Mouse (Mus musculus): Measurements from ENCODE around the gene Tmtc2. TPM values are rescaled to one million over a fixed set of nuclear protein-coding genes. Genes with fewer than 3 reads are reported as not detected.

The Tmtc2 gene
- total RNA-seq, 2 experiments from 2014 or later = 5.2 to 6.3 TPM

DNA sequence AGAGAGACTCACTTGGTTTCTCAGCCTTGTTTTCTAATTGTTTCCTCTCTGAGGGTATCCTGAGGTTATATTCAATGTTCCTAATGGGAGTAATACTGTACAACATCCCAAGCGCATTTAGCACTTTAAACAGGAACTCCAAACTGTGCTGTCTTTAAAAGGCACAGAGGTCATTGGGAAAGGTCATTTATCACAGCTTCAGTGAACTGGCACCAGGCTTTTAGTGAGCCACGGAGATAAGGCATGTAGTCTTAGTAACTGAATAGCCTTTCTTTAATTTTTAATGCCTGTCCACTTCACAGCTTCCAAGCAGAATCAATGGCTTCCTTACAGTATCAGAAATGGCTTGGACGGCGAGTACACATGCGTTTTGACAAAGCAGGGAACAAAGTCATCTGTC, 144.0 kb downstream of the Tmtc2 start:
- intact Hi-C loops (cut with DNase I) = no loop called here
- no peak for DNase-seq

DNA sequence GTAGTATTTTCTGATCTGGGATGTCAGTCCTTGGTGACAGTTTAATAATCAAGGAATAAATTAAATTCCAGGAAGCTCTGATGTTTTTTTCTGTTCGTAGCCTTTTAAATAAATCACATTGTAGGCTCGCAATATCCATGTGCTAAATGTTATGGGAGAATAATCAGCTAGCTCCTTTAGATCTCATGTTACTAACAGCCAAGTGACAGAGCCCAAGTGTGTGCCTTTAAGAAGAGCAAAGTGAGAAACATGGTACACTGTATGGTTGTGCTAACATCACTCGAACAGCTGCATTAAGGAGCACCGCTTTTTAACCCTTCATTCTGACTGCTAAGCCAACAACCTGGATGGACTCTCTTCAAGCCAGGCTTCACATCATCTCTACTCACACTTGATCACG, 146.2 kb downstream of the Tmtc2 start:
- DNase-seq = no peak
- intact Hi-C loops (cut with DNase I) = no loop called here

DNA sequence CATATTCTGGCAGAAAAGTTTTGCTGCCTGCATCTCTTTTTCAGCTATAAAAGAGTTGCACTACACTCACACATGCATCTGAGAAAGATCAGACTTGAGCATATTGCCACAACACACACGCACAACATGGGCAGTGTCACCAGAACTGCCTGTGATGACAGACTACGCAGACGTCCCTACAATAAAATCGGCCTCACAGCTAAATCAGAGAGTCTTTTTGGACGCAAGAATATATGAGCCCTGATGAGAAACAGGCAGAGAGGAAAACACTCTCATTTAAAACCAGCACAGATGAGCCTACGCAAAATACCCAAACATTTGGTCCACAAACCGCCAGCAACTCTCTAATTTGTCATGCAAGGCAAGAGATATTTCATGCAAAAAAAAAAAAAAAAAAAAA, 146.6 kb downstream of the Tmtc2 start:
- DNase-seq = no peak
- intact Hi-C loops (cut with DNase I) = no loop called here

DNA sequence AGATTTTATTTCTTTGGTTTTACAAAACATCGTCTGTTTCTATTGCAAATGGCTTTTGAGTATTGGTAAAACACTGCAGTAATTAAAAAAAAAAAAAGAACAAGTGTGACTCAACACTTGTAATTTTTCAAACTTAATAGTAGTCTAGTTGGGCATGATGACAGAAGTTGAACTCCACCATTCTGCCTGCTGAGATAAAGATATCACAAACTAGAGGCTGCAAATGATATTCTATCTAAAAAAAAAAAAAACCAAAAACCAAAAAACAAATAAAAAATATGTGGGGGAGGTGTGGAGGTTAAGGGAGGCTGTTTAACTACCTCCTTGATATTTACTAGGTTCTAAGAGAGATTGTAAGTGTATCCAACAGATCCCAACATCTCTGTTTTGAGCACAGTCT, 149.2 kb downstream of the Tmtc2 start:
- intact Hi-C loops (cut with DNase I) = no loop called here
- no peak for DNase-seq

DNA sequence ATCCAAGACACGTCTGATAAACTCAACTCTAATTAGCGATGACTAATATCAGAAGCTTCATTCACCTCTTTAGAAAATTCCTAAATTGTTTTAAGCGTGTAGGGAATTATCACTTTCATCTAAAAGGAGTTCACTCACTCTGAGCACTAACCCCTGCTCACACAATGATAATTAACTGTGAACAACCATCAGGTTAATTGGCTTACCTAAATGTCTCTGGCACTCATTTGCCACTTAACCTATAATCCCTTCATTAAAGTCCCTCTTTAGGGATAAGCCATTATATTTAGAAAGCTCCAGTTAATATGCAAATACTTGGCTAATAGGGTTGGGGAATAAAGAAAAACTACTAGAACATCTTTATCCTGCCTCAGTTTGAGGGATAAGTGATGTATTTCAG, 151.1 kb downstream of the Tmtc2 start:
- intact Hi-C loops (cut with DNase I) = no loop called here
- no peak for DNase-seq

DNA sequence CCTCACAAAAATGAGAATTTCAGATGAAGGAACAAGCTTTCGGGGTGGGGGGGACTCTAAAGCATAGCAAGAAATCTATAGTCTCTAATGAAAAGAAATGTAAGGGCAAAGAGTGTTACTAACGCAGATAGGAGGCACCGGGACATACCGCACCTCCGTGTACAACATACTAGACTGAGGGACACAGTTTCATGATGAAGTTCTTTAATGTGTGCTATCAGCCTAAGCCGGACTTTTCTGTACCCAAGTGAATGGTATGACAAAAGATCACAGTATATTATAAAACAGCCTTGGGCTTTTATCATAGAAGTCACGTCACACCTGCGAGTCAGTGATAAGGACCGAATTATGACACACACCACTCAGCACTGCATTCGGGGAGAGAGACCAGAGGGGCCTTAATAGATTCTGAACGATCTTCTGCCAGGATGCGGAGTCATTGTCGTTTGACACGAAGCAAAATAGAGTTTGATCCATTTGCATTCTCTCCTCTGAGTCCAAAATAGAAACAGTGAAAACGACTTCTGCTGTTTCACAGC, 156.3 kb downstream of the Tmtc2 start:
- intact Hi-C loops (cut with DNase I) = no loop called here
- DNase-seq = no peak

DNA sequence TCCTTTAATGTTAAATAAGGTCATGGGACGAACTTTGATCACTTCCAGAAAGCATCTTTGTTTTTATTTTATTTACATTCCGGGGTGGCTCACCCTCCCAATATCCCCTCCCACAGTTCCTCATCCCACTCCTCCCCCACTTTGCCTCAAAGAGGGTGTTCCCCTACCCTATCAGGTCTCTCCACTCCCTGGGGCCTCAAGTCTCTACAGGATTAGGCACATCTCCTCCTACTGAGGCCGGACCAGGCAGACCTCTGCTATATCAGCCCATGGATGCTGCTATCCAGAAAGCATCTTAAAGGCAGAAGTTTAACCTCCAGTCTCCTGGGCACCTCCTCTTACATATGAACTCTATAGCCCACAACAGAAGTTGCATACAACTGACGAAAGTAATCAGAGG, 157.7 kb downstream of the Tmtc2 start:
- no peak for DNase-seq
- intact Hi-C loops (cut with DNase I) = no loop called here

DNA sequence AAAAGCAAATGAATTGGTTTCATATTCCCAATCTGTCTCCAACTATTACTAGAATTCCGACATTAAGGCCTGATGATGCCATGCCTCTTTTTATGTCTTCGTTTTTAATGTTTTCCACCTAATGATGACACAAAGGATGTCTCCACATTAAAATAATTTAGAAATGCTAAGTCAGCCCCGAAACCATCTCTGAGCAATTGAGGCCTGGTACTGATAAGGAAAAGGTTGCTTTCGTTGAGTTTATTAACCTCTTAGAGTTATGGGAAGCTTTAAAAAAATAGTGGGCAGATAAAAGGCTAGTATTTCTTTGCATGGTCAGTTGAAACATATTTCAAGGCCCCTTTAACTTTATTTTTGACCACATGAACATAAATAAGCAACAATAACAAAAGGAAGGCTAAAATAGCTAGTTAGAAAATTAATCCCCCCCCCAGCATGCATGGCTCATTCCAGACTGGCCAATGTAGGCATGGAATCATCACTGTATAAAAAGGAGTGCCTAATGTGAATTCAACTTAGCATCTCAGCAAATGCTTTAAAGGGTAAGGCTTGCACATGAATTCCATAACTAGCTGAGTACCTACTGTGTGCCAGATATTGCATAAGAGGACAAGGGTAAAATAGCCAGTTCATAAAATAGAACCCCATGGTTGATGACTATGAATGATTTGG, 168.3 kb downstream of the Tmtc2 start:
- intact Hi-C loops (cut with DNase I) = no loop called here

DNA sequence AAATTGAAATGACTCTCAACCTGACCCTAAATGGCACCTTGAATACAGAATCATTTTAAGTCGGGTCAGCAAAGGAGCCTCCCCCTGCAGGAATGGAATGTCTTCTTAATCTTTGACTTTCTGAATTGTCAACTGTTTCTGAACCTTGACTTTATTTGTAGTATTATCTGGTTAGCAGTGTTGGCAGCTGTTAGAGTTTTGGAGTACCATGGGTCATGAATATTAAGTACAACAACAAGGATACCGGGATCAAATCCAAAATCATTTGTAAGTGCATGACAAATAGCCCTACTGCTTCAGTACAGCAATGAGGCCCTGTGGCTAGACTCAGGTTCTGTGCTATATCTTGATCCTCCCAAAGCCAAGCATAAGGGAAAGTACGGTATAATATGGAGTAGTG, 170.3 kb downstream of the Tmtc2 start:
- no peak for DNase-seq
- intact Hi-C loops (cut with DNase I) = no loop called here

More for the DNA sequence above, 168.3 kb downstream of the Tmtc2 start:
- DNase-seq = no peak

DNA sequence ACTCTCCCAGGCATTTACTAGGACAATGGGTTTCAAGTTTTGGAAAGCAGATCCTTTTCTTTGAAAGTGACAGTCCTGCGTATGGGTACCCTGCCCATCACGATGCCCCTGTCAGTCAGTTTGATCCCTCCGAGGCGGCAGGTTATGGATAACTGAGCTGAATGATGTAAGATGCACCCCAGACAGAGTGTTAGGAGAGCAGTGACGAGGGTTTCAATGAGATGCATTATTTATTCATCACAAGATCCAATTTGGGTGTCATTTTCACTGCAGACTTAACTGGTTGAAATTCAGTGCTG, 171.8 kb downstream of the Tmtc2 start:
- intact Hi-C loops (cut with DNase I) = no loop called here
- DNase-seq = no peak

DNA sequence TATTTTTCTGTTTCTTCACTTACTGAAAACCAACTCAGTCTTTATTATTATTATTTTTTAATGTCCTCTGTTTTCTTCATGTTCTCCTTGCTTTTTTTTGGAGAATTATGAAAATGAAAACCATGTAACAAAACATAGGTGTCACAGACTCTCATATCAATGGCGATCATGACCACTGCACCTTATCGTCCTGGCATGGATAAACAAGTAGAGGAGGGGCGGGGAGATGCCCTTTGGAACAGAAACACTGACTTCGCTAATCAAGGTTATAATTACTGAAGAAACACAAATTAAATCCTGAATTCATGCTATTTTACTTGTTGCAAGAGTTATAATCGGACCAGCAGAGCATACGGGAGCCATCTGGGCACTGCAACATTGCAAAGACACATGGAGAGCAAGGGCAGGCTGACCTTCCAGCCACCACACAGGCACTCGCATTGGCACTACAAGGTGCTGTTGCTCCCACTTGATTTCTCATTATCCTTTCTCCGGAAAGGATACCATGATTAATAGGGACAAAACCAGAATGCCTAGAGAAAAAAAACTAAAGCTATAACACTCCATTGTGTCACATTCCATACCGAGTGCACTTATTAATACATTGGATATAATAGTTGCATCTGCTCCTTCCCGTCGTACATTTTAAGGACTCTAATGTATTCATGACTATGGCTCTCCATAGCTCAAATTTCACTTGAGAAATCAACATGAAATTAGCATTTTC, 172.3 kb downstream of the Tmtc2 start:
- intact Hi-C loops (cut with DNase I) = no loop called here

DNA sequence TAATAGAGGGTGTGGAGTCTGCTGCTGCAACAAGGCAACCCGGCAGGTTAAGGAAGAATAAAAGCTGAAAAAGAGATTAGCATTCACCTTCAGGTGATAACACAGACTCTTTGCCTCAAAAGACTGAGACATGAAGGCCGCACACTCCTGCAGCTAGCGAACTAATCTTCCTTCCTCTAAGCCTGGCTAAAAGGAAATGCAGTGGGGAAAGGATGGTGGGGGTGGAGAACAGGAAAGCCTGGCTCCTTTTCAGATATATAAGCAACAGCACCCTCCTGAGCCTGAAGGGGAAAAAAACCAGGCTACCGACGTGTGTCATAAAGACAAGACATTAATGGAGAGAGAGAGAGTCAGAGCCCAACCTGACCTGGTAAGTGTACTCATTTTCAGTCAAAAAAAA, 174.9 kb downstream of the Tmtc2 start:
- intact Hi-C loops (cut with DNase I) = no loop called here
- DNase-seq = no peak

More for the DNA sequence above, 172.3 kb downstream of the Tmtc2 start:
- no peak for DNase-seq

DNA sequence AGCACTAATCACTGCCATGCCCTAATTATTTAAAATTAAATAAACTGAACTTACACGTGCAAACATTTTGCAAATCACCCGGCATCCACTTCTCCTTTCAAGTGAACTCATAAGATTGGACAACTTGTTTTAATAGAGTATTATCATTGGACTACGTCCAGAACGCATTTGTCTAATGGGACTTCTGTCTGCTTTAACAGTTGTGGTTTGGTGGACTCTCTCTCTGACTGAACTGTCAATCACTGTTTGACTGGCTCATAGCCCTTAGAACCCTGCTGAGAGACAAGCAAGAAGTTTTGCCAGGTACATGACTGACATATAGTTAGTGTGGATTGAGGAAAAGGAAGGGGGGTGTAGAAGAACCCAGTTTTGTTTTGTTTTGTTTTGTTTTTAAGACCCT, 190.2 kb downstream of the Tmtc2 start:
- intact Hi-C loops (cut with DNase I) = no loop called here

DNA sequence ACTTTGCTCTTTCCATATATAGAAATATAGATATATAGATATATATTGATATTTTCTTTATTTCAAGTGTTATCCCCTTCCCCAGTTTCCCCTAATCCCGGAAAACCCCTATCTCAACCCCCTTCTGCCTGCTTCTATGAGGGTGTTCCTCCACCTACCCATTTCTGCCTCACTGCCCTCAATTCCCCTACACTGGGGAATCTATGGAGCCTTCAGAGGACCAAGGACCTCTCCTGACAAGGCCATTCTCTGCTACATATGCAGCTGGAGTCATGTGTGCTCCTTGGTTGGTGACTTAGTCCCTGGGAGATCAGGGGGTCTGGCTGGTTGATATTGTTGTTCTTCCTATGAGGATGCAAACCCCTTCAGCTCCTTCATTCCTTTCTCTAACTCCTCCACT, 192.5 kb downstream of the Tmtc2 start:
- intact Hi-C loops (cut with DNase I) = no loop called here
- no peak for DNase-seq

More for the DNA sequence above, 190.2 kb downstream of the Tmtc2 start:
- DNase-seq = no peak

DNA sequence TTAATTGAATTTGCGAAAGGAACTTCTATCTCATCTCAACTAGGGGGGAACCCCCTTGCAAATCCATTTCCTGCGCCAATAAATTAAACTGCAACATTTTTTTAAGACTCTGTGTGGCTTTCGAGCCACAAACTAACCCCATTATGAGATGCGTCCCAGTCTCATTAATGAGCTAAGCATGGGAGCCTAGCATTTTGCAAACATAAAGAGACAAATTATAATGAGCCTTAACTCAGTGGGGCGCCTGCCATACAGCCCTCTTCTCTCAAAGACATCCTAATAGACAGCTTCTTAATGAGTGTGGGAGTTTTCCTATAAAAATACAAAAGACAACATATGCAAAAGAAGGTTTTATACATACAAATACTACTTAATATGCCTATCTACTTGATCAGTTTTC, 193.0 kb downstream of the Tmtc2 start:
- no peak for DNase-seq
- intact Hi-C loops (cut with DNase I) = no loop called here

DNA sequence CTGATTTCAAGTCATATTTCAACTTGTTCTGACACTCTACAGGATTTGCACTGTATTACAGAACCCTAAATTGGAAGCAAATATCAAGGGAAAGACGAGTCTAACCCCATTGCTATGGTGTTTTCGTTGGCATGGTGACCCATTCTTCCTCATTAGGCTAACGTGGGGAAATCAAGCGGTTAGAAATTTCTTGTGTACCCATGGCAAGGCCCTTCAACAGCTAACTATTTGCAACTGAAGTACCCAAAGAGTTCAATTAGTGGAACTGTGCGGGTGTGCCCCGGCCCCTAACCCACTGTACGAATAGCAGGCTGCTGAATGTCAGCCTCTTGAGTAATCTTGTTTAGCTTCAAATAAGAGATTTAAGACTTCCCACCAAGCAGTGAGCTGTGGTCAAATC, 193.7 kb downstream of the Tmtc2 start:
- no peak for DNase-seq
- intact Hi-C loops (cut with DNase I) = no loop called here

DNA sequence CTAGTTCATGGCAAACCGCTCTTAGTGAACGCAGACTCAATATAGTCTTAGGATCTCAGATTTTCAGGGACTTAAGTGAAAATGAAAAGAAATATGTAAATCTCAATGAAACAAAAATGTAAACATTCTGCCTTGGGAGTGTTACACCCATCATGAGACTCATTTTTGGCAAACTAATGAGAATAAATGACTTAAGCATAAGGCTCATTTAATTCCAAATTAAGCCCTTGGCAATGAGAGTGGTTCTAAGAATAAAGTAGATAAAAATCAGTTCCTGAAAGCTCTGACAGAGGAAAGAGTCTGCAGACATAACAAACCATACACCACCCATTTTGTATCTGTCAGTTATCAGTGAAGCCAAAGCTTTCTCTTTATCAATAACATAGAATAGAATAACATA, 196.5 kb downstream of the Tmtc2 start:
- intact Hi-C loops (cut with DNase I) = no loop called here
- DNase-seq = no peak

DNA sequence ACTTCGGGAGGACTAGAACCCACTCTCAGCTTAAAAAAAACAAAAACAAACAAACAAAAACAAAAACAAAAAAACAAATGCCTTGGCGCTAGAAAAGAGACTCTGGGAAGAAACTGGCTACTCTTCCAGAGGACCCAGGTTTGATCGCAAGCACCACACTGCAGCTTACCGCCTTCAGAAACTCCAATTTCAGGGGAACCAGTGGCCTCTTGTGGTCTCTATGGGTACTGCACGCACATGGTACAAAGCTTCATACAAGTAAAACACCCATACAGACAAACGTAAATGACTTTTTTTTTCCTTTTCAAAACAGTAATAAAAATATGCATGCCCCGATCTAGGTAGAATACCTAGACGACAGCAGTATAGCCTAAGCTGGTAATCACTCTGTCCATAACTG, 201.0 kb downstream of the Tmtc2 start:
- intact Hi-C loops (cut with DNase I) = no loop called here
- no peak for DNase-seq

DNA sequence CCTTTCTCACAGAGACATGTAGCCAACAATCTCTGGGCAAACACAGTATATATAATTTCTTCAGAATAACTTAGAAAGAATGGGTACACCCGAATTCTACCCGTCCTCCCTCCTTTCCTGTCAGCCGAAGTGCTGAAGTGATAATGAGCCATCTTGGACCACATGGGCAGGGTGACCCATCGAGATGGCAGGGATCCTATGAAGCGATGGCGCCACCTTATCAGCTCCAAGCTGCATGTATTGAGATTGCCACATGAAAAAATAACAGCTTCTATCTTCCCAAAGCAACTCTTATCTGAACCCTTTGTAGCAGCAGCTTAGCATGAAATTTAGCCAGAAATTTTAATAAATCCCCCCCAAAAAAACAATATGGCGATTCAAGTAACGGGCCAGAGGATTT, 206.0 kb downstream of the Tmtc2 start:
- peak; percentile 9 to 17 for DNase-seq
- intact Hi-C loops (cut with DNase I) = no loop called here

DNA sequence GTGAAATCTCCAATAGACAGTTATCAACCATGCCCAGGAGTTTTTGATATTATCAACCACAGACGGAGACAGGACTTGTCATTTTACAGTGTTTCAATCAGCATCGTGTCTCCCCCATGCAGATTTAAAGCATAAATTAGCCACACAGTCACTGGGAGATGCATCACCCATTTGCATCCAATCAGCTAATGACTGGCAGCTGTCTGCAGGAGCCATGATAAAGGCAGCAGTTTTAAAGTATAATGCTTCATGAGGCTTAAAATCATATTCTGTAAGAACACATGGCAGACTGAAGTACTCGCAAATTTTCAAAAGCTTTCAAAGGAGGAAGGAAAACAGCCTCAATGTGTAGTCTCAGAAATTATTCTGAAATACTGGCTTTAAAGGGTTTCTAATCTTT, 209.8 kb downstream of the Tmtc2 start:
- intact Hi-C loops (cut with DNase I) = no loop called here
- DNase-seq = no peak

DNA sequence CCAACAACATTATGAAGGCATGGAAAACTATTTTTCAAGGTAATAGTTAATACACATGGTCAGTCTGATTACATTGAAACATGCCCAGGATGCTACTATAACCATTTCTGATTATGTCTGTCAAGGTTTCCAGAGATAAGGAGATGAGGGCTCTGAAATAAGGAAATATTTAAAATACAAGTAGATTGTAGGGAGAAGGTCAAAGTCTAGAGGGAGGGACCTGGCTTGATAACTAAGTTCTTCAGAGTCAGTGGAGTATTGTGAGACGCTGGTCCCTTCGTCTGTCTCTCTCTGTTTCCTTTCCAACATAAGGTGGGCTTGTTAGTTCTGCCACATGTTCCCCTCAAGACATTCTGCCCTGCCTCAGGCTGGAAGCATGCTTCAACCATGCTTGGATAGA, 223.9 kb downstream of the Tmtc2 start:
- intact Hi-C loops (cut with DNase I) = no loop called here

DNA sequence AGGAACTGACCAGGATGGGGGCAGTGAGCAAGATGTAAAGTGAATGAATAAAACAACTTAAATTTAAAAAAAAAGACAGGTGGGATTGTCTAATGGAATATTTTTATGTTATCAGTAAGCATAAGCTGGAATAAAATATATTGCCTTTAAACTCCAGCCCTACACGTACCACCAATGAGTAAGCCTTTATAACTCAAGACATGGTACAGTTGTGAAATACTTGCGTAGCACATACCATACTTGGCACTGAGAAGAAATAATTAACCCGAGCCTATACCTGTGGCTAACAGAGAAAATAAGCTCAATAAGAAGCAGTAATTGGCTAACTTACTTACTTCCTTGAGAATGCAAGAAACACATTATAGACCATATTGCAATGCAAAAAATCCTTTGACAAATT, 228.3 kb downstream of the Tmtc2 start:
- no peak for DNase-seq
- intact Hi-C loops (cut with DNase I) = no loop called here

More for the DNA sequence above, 223.9 kb downstream of the Tmtc2 start:
- DNase-seq = no peak

DNA sequence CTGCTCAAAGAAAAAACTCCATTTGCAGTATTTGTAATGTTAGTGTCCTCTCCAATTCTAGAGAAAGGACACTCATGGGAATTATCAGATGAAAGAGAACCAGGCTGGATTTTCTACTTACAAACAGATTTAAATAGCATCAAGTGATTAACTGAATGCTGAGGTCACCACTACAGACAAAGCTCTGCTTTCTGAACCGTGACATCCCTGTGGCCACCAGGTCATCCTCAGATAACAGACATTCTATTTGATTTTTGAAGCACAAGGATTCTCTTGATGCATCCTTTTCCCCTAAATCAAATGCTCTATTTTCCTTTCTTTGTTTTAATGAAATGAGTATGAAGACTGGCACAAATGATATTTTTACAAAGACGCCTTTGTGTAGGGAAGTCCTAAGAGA, 241.4 kb downstream of the Tmtc2 start:
- DNase-seq = no peak
- intact Hi-C loops (cut with DNase I) = no loop called here

Data from heart, postnatal 10 days (tissue).